Mouse (Mus musculus): ENCODE measurements around the gene Pik3r5. TPM values are rescaled to one million over a fixed set of nuclear protein-coding genes. Genes with fewer than 3 reads are reported as not detected.

Pik3r5 gene
- polyA plus RNA-seq, 2 experiments, result 0.46 to 0.66 TPM

- 45% methylated on average over 5 of the region's 5 CpGs for WGBS (ENCODE audit: insufficient replicate concordance)
- Histone ChIP-seq H3K9me3 (ENCODE audit: control insufficient read depth, low read length) (no peaks in the 10 kb centered on the region), H3K9ac (replicated peaks) (no peak overlapping the region), H3K27me3 (ENCODE audit: control insufficient read depth, insufficient read depth, low read length) (no peaks in the 10 kb centered on the region), H3K36me3 (replicated peaks; ENCODE audit: control insufficient read depth, insufficient read depth, low read depth) (no peaks in the 10 kb centered on the region), H3K4me1 (replicated peaks; ENCODE audit: control insufficient read depth in 2 of 2, insufficient read depth in 2 of 2, low read length in 1 of 2) (no peaks in the 10 kb centered on the region), H3K27ac (no peak overlapping the region), H3K4me2 (ENCODE audit: low read depth) (no peak overlapping the region), H3K4me3 (ENCODE audit: insufficient read depth in 1 of 2, low read depth in 2 of 2, low read length in 2 of 2) (no peak overlapping the region)
- TF ChIP-seq CTCF (IDR thresholded peaks at IDR 0.05; ENCODE audit: low read depth) (no peak), EP300 (IDR thresholded peaks at IDR 0.05; ENCODE audit: low read depth) (no peak)
- no peak for DNase-seq (ENCODE audit: low read depth in 3 of 3, low spot score in 3 of 3)
- ATAC-seq (ENCODE audit: insufficient read depth), result no peak
These were observed 9.0 kb downstream of the Pik3r5 start for GRCm38 (mm10) chr11:68440965-68441364.

- WGBS (ENCODE audit: insufficient replicate concordance), result 59% methylated on average over 8 of the region's 8 CpGs
These were observed 10.4 kb downstream of the Pik3r5 start for GRCm38 (mm10) chr11:68442346-68442745.

GRCm38 (mm10) chr11:68442983-68443638 lies 11.2 kb downstream of the Pik3r5 start:
- Histone ChIP-seq H3K9ac (replicated peaks) (no peak overlapping the region), H3K9me3 (ENCODE audit: control insufficient read depth, low read length) (no peaks in the 10 kb centered on the region), H3K4me1 (replicated peaks; ENCODE audit: control insufficient read depth in 2 of 2, insufficient read depth in 2 of 2, low read length in 1 of 2) (no peaks in the 10 kb centered on the region), H3K4me2 (ENCODE audit: low read depth) (no peak overlapping the region), H3K36me3 (replicated peaks; ENCODE audit: control insufficient read depth, insufficient read depth, low read depth) (no peaks in the 10 kb centered on the region), H3K27ac (no peak overlapping the region), H3K4me3 (ENCODE audit: insufficient read depth in 1 of 2, low read depth in 2 of 2, low read length in 2 of 2) (no peak overlapping the region), H3K27me3 (ENCODE audit: control insufficient read depth, insufficient read depth, low read length) (no peaks in the 10 kb centered on the region)
- DNase-seq (ENCODE audit: low read depth in 3 of 3, low spot score in 3 of 3) (no peak), ATAC-seq (ENCODE audit: insufficient read depth) (no peak)
- no peak for TF ChIP-seq EP300 (IDR thresholded peaks at IDR 0.05; ENCODE audit: low read depth)
- TF ChIP-seq CTCF (IDR thresholded peaks at IDR 0.05; ENCODE audit: low read depth), result no peak
- WGBS (ENCODE audit: insufficient replicate concordance), result 51% methylated on average over 12 of the region's 12 CpGs

More at GRCm38 (mm10) chr11:68442346-68442745, 10.4 kb downstream of the Pik3r5 start:
- H3K36me3 ChIP-seq (replicated peaks; ENCODE audit: control insufficient read depth, insufficient read depth, low read depth), result no peaks in the 10 kb centered on the region
- H3K9ac ChIP-seq (replicated peaks), result no peak overlapping the region
- ATAC-seq (ENCODE audit: insufficient read depth), result no peak
- no peaks in the 10 kb centered on the region for H3K27me3 ChIP-seq (ENCODE audit: control insufficient read depth, insufficient read depth, low read length)
- no peak for DNase-seq (ENCODE audit: low read depth in 3 of 3, low spot score in 3 of 3)
- no peak for TF ChIP-seq EP300 (IDR thresholded peaks at IDR 0.05; ENCODE audit: low read depth)
- TF ChIP-seq CTCF (IDR thresholded peaks at IDR 0.05; ENCODE audit: low read depth), result no peak
- H3K4me3 ChIP-seq (ENCODE audit: insufficient read depth in 1 of 2, low read depth in 2 of 2, low read length in 2 of 2), result no peak overlapping the region
- H3K27ac ChIP-seq, result no peak overlapping the region
- no peaks in the 10 kb centered on the region for H3K4me1 ChIP-seq (replicated peaks; ENCODE audit: control insufficient read depth in 2 of 2, insufficient read depth in 2 of 2, low read length in 1 of 2)
- H3K4me2 ChIP-seq (ENCODE audit: low read depth), result no peak overlapping the region
- no peaks in the 10 kb centered on the region for H3K9me3 ChIP-seq (ENCODE audit: control insufficient read depth, low read length)

DNA sequence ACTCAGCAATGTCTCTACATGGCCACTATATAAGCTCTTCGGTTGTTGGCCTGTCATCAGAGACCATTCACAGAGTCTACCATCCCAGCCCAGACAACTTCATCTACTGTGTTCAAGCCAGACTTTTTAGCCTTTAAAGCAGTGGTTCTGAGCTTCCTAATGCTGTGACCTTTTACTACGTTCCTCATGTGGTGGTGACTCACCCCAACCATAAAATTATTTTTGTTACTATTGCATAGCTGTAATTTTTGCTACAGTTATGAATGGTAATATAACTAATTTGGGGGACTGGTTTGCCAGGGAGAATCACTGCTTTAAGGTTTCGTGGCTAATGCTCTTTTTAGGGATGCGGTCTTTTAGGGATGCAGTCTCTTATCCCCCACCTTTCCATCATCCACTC lies 14.0 kb downstream of the Pik3r5 start:
- Histone ChIP-seq H3K9ac (replicated peaks) (no peak overlapping the region), H3K9me3 (ENCODE audit: control insufficient read depth, low read length) (no peaks in the 10 kb centered on the region), H3K27ac (no peak overlapping the region), H3K4me2 (ENCODE audit: low read depth) (no peak overlapping the region), H3K4me1 (replicated peaks; ENCODE audit: control insufficient read depth in 2 of 2, insufficient read depth in 2 of 2, low read length in 1 of 2) (no peaks in the 10 kb centered on the region), H3K27me3 (ENCODE audit: control insufficient read depth, insufficient read depth, low read length) (no peaks in the 10 kb centered on the region), H3K4me3 (ENCODE audit: insufficient read depth in 1 of 2, low read depth in 2 of 2, low read length in 2 of 2) (no peak overlapping the region), H3K36me3 (replicated peaks; ENCODE audit: control insufficient read depth, insufficient read depth, low read depth) (no peaks in the 10 kb centered on the region)
- DNase-seq (ENCODE audit: low read depth in 3 of 3, low spot score in 3 of 3), result no peak
- ATAC-seq (ENCODE audit: insufficient read depth), result no peak
- TF ChIP-seq EP300 (IDR thresholded peaks at IDR 0.05; ENCODE audit: low read depth) (no peak), CTCF (IDR thresholded peaks at IDR 0.05; ENCODE audit: low read depth) (no peak)
- 61% methylated on average over 4 of the region's 4 CpGs for WGBS (ENCODE audit: insufficient replicate concordance)

DNA sequence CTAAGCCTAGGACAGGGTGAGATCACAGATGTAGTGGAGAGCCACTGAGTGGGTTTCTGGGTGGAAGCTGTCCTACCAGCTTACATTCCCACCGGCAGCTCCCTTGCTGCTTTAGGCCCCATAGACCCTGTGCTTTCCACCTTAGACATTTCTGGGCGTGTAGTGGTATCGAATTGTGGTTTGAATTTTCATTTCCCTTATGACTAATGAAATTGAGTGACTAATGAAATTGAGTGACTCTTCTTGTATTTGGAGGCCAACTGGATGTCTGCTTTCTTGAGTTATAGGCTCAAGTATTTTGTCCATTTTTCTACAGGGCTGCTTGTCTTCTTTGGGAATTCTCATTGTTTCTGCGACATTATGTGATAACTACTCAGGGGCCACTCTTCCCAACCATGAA lies 14.6 kb downstream of the Pik3r5 start:
- no peaks in the 10 kb centered on the region for H3K9me3 ChIP-seq (ENCODE audit: control insufficient read depth, low read length)
- H3K27me3 ChIP-seq (ENCODE audit: control insufficient read depth, insufficient read depth, low read length), result no peaks in the 10 kb centered on the region
- H3K36me3 ChIP-seq (replicated peaks; ENCODE audit: control insufficient read depth, insufficient read depth, low read depth), result no peaks in the 10 kb centered on the region
- DNase-seq (ENCODE audit: low read depth in 3 of 3, low spot score in 3 of 3) (no peak), ATAC-seq (ENCODE audit: insufficient read depth) (no peak)
- H3K27ac ChIP-seq, result no peak overlapping the region
- H3K9ac ChIP-seq (replicated peaks), result no peak overlapping the region
- no peak overlapping the region for H3K4me3 ChIP-seq (ENCODE audit: insufficient read depth in 1 of 2, low read depth in 2 of 2, low read length in 2 of 2)
- no peak overlapping the region for H3K4me2 ChIP-seq (ENCODE audit: low read depth)
- WGBS (ENCODE audit: insufficient replicate concordance), result 61% methylated on average over 4 of the region's 4 CpGs
- H3K4me1 ChIP-seq (replicated peaks; ENCODE audit: control insufficient read depth in 2 of 2, insufficient read depth in 2 of 2, low read length in 1 of 2), result no peaks in the 10 kb centered on the region
- TF ChIP-seq CTCF (IDR thresholded peaks at IDR 0.05; ENCODE audit: low read depth), result no peak
- TF ChIP-seq EP300 (IDR thresholded peaks at IDR 0.05; ENCODE audit: low read depth), result no peak

Data from liver, embryonic 14.5 days (tissue).